Mouse (Mus musculus) heart, adult 10 weeks (tissue): ENCODE measurements around the gene Ccdc33. TPM values are rescaled to one million over a fixed set of nuclear protein-coding genes. Genes with fewer than 3 reads are reported as not detected.

Source experiments
- polyA plus RNA-seq: library from polyadenylated mRNA; stranded (reverse); fragments of 350-450 nt; fragmentation: Illumina TruSeq; extraction: RNeasy Lipid Tissue Mini Kit (QIAGEN cat#74804); gene quantifications from one replicate; pipeline ENCODE4 v1.2.3, GENCODE M21; 2014; ENCODE audit warnings: low read depth, low replicate concordance

Gene Ccdc33
- not detected for polyA plus RNA-seq

GRCm38 (mm10) chr9:58118671-58119070 lies at the start of gene Ccdc33:
TSS of gene Ccdc33 (minus strand) at chr9:58118823.

GRCm38 (mm10) chr9:58063531-58063930 lies 55.1 kb downstream of the Ccdc33 start, which contains the start of gene Stra6:
TSS of gene Stra6 (plus strand) at chr9:58063788.

GRCm38 (mm10) chr9:58005753-58006461 lies 112.7 kb downstream of the Ccdc33 start, which contains the start of gene Cyp11a1:
TSS of gene Cyp11a1 (plus strand) at chr9:58006411.

Other genes with a start within 250 kb of the Ccdc33 start
- 87.6 TPM for gene Ubl7, start 207.8 kb downstream of the Ccdc33 start, polyA plus RNA-seq
- gene Sema7a, start 178.7 kb downstream of the Ccdc33 start, polyA plus RNA-seq = 22.7 TPM
- gene Cyp11a1, start 112.4 kb downstream of the Ccdc33 start, polyA plus RNA-seq = not detected
- gene Stra6, start 55.0 kb downstream of the Ccdc33 start, polyA plus RNA-seq = 0.34 TPM
- 37.9 TPM for gene Islr, start 85.5 kb upstream of the Ccdc33 start, polyA plus RNA-seq
- 0.89 TPM for gene Islr2, start 85.5 kb upstream of the Ccdc33 start, polyA plus RNA-seq
- 10.6 TPM for gene Pml, start 131.0 kb upstream of the Ccdc33 start, polyA plus RNA-seq
- gene Stoml1, start 134.3 kb upstream of the Ccdc33 start, polyA plus RNA-seq = 21.8 TPM
- gene Loxl1, start 194.4 kb upstream of the Ccdc33 start, polyA plus RNA-seq = 27.4 TPM